27 mouse cellular contexts compared by ENCODE assay signal in genomic region chr5:130008034-130008590, GRCm38 (mm10).
"Had no signal": no experiment of that assay in that cellular context is flagged by ENCODE, and none has a peak within 500 bp of the region (broad histone marks: within the 10 kb centered on the region; RNA-seq: fewer than 3 reads in every experiment).

No protein-coding gene starts in this region.

- H3K9me3 ChIP-seq: heart, embryonic 15.5 days; intestine, embryonic 15.5 days had no signal

- DNase-seq: gastrocnemius, postnatal 14 days; gastrocnemius, postnatal 36 days; heart, adult 11 months; heart, adult 2 months; heart, postnatal 14 days; heart, postnatal 4 days; kidney, adult 18-20 months; kidney, adult 8-10 months; kidney, postnatal 10 days; kidney, postnatal 25 days; kidney, postnatal 4 days; left cerebral cortex, postnatal 4 days; liver, embryonic 13.5 days had no signal

- H3K27ac ChIP-seq: heart, adult 2 months; heart, embryonic 13.5 days; heart, embryonic 15.5 days; hindbrain, embryonic 10.5 days; hindbrain, embryonic 12.5 days; hindbrain, embryonic 14.5 days; intestine, embryonic 15.5 days; layer of hippocampus, adult 2 months; left cerebral cortex, adult 2 months; limb, embryonic 13.5 days; limb, embryonic 15.5 days; liver, embryonic 13.5 days had no signal

- H3K27me3 ChIP-seq: heart, embryonic 13.5 days; heart, embryonic 15.5 days; hindbrain, embryonic 12.5 days; intestine, embryonic 15.5 days; limb, embryonic 13.5 days; limb, embryonic 15.5 days; liver, embryonic 13.5 days had no signal

- H3K4me3 ChIP-seq: heart, adult 2 months; heart, embryonic 13.5 days; heart, embryonic 15.5 days; hindbrain, embryonic 10.5 days; hindbrain, embryonic 12.5 days; intestine, embryonic 15.5 days; layer of hippocampus, adult 2 months; left cerebral cortex, adult 2 months; limb, embryonic 13.5 days; limb, embryonic 15.5 days; liver, embryonic 13.5 days had no signal

- H3K4me2 ChIP-seq: heart, embryonic 11.5 days; heart, embryonic 13.5 days; heart, embryonic 15.5 days; hindbrain, embryonic 12.5 days; hindbrain, embryonic 14.5 days; intestine, embryonic 15.5 days; limb, embryonic 13.5 days; limb, embryonic 15.5 days; liver, embryonic 11.5 days; liver, embryonic 13.5 days had no signal

- ATAC-seq: hindbrain, embryonic 16.5 days; intestine, embryonic 15.5 days; intestine, postnatal 0 days had no signal

- H3K9ac ChIP-seq: heart, embryonic 13.5 days; heart, embryonic 15.5 days; hindbrain, embryonic 12.5 days; hindbrain, embryonic 14.5 days; intestine, embryonic 15.5 days; limb, embryonic 13.5 days; limb, embryonic 15.5 days; liver, embryonic 13.5 days had no signal
